Mouse (Mus musculus): ENCODE data around the gene Ergic1. TPM values are rescaled to one million over a fixed set of nuclear protein-coding genes. Genes with fewer than 3 reads are reported as not detected.

Gene Ergic1
- polyA plus RNA-seq, 2 experiments: 157 to 222 TPM

- Histone ChIP-seq H3K4me2 (replicated peaks; ENCODE audit: low read depth, low read length, severe bottlenecking) (no peak overlapping the region), H3K4me1 (ENCODE audit: control insufficient read depth, insufficient read depth, low read length) (0 out of 2 replicates have a peak, but pooled peaks cover 3% of the 10 kb centered on the region), H3K9me3 (ENCODE audit: control insufficient read depth, low read length) (0 out of 2 replicates have a peak, but pooled peaks cover 4% of the 10 kb centered on the region), H3K27me3 (ENCODE audit: control insufficient read depth, insufficient read depth, low read length) (no peaks in the 10 kb centered on the region), H3K9ac (ENCODE audit: low read depth, low read length, severe bottlenecking) (no peak overlapping the region), H3K27ac (replicated peaks; ENCODE audit: low read depth, low read length) (no peak overlapping the region), H3K36me3 (ENCODE audit: control insufficient read depth, insufficient read depth, low read length) (peaks cover 57% of the 10 kb centered on the region), H3K4me3 (replicated peaks; ENCODE audit: low read length) (no peak overlapping the region)
- WGBS: 89% methylated on average over 11 of the region's 11 CpGs
- no peak for TF ChIP-seq POLR2A (IDR thresholded peaks at IDR 0.05; ENCODE audit: borderline replicate concordance, extremely low read depth, insufficient read depth, insufficient read length)
- DNase-seq (ENCODE audit: low spot score) (no peak), ATAC-seq (ENCODE audit: low FRiP score, low read depth) (no peak)
Measured at GRCm38 (mm10) chr17:26570651-26571118, 9.4 kb downstream of the Ergic1 start.

GRCm38 (mm10) chr17:26571377-26571776, 10.1 kb downstream of the Ergic1 start:
- WGBS: 86% methylated on average over 3 of the region's 3 CpGs
- Histone ChIP-seq H3K4me1 (ENCODE audit: control insufficient read depth, insufficient read depth, low read length) (0 out of 2 replicates have a peak, but pooled peaks cover 6% of the 10 kb centered on the region), H3K9me3 (ENCODE audit: control insufficient read depth, low read length) (0 out of 2 replicates have a peak, but pooled peaks cover 4% of the 10 kb centered on the region), H3K27ac (replicated peaks; ENCODE audit: low read depth, low read length) (no peak overlapping the region), H3K9ac (ENCODE audit: low read depth, low read length, severe bottlenecking) (no peak overlapping the region), H3K4me2 (replicated peaks; ENCODE audit: low read depth, low read length, severe bottlenecking) (no peak overlapping the region), H3K36me3 (ENCODE audit: control insufficient read depth, insufficient read depth, low read length) (peaks cover 55% of the 10 kb centered on the region), H3K27me3 (ENCODE audit: control insufficient read depth, insufficient read depth, low read length) (no peaks in the 10 kb centered on the region), H3K4me3 (replicated peaks; ENCODE audit: low read length) (no peak overlapping the region)
- TF ChIP-seq POLR2A (IDR thresholded peaks at IDR 0.05; ENCODE audit: borderline replicate concordance, extremely low read depth, insufficient read depth, insufficient read length): no peak
- no peak for ATAC-seq (ENCODE audit: low FRiP score, low read depth)
- DNase-seq (ENCODE audit: low spot score): no peak

DNA sequence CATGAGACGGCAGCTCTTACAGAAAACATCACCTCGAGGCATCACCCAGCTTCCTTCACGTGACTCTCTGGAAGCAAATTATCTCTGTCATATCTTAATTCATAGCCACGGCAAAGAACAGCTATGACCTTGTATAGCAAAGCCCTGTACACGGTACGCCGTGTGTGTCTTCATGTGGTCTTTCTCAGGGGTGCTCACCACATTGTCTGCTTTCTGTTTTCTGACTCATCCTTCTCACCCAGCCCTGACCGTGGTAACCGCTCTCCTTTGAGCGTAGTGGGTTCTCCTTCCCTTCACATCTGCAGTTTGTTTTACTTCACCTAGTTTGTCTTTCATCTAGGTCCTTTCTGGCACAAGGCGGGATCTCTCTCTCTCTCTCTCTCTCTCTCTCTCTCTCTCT, 11.0 kb downstream of the Ergic1 start:
- 0 out of 2 replicates have a peak, but pooled peaks cover 4% of the 10 kb centered on the region for H3K9me3 ChIP-seq (ENCODE audit: control insufficient read depth, low read length)
- H3K36me3 ChIP-seq (ENCODE audit: control insufficient read depth, insufficient read depth, low read length): peaks cover 54% of the 10 kb centered on the region
- H3K9ac ChIP-seq (ENCODE audit: low read depth, low read length, severe bottlenecking): no peak overlapping the region
- no peak for ATAC-seq (ENCODE audit: low FRiP score, low read depth)
- DNase-seq (ENCODE audit: low spot score): no peak
- H3K27ac ChIP-seq (replicated peaks; ENCODE audit: low read depth, low read length): no peak overlapping the region
- TF ChIP-seq POLR2A (IDR thresholded peaks at IDR 0.05; ENCODE audit: borderline replicate concordance, extremely low read depth, insufficient read depth, insufficient read length): no peak
- H3K4me1 ChIP-seq (ENCODE audit: control insufficient read depth, insufficient read depth, low read length): peaks cover 10% of the 10 kb centered on the region
- no peak overlapping the region for H3K4me3 ChIP-seq (replicated peaks; ENCODE audit: low read length)
- no peaks in the 10 kb centered on the region for H3K27me3 ChIP-seq (ENCODE audit: control insufficient read depth, insufficient read depth, low read length)
- H3K4me2 ChIP-seq (replicated peaks; ENCODE audit: low read depth, low read length, severe bottlenecking): no peak overlapping the region
- WGBS: 93% methylated on average over 11 of the region's 11 CpGs

DNA sequence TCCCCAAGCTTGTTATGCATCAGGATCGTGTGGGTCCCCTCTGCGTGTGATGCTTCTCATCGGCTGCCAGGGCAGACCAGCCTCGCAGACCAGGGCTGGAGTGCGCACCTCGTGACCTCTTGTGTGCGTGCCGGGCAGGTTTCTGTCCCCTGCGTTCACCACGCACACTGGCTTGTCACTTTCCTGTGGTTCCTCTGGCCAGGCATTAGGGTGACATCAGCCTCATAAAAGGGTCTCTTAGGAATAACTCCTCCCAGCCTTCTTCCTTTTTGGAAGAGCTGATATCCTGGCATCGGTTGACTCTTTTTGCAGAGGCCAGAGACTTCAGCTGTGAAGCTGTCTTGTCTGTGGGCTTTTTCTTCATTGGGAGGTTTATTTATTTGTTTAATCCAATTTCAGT, 12.8 kb downstream of the Ergic1 start:
- no peak for TF ChIP-seq POLR2A (IDR thresholded peaks at IDR 0.05; ENCODE audit: borderline replicate concordance, extremely low read depth, insufficient read depth, insufficient read length)
- DNase-seq (ENCODE audit: low spot score) (no peak), ATAC-seq (ENCODE audit: low FRiP score, low read depth) (no peak)
- no peak overlapping the region for H3K27ac ChIP-seq (replicated peaks; ENCODE audit: low read depth, low read length)
- H3K9ac ChIP-seq (ENCODE audit: low read depth, low read length, severe bottlenecking): no peak overlapping the region
- H3K9me3 ChIP-seq (ENCODE audit: control insufficient read depth, low read length): no peaks in the 10 kb centered on the region
- no peaks in the 10 kb centered on the region for H3K27me3 ChIP-seq (ENCODE audit: control insufficient read depth, insufficient read depth, low read length)
- H3K4me2 ChIP-seq (replicated peaks; ENCODE audit: low read depth, low read length, severe bottlenecking): no peak overlapping the region
- H3K4me1 ChIP-seq (ENCODE audit: control insufficient read depth, insufficient read depth, low read length): peaks cover 10% of the 10 kb centered on the region
- H3K36me3 ChIP-seq (ENCODE audit: control insufficient read depth, insufficient read depth, low read length): peaks cover 52% of the 10 kb centered on the region
- no peak overlapping the region for H3K4me3 ChIP-seq (replicated peaks; ENCODE audit: low read length)
- WGBS: 90% methylated on average over 11 of the region's 11 CpGs

DNA sequence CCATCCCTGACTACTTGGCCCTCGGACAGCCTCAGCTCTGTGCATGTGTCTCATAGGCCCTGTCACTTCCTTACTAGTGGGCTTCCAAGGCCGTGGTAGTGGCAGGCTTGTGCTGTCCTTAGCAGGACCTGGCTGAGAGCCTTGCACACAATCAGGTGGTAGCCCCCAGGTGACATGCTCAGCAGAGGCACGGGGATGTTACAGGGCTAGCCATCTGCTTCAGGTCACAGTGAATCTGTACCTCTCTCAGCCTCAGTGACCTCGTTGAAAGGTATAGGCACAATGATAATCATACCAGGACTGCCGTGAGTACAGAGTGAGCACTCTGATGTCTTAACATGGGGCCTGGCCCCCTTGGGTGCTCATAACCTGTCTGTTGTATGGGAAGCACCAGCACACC, 13.4 kb downstream of the Ergic1 start:
- DNase-seq (ENCODE audit: low spot score): no peak
- H3K4me1 ChIP-seq (ENCODE audit: control insufficient read depth, insufficient read depth, low read length): peaks cover 10% of the 10 kb centered on the region
- H3K4me2 ChIP-seq (replicated peaks; ENCODE audit: low read depth, low read length, severe bottlenecking): no peak overlapping the region
- no peak for TF ChIP-seq POLR2A (IDR thresholded peaks at IDR 0.05; ENCODE audit: borderline replicate concordance, extremely low read depth, insufficient read depth, insufficient read length)
- no peaks in the 10 kb centered on the region for H3K27me3 ChIP-seq (ENCODE audit: control insufficient read depth, insufficient read depth, low read length)
- H3K9me3 ChIP-seq (ENCODE audit: control insufficient read depth, low read length): no peaks in the 10 kb centered on the region
- H3K36me3 ChIP-seq (ENCODE audit: control insufficient read depth, insufficient read depth, low read length): peaks cover 47% of the 10 kb centered on the region
- WGBS: 88% methylated on average over 5 of the region's 5 CpGs
- H3K27ac ChIP-seq (replicated peaks; ENCODE audit: low read depth, low read length): no peak overlapping the region
- H3K4me3 ChIP-seq (replicated peaks; ENCODE audit: low read length): no peak overlapping the region
- no peak overlapping the region for H3K9ac ChIP-seq (ENCODE audit: low read depth, low read length, severe bottlenecking)
- no peak for ATAC-seq (ENCODE audit: low FRiP score, low read depth)

All from limb, embryonic 14.5 days (tissue).